Mouse (Mus musculus) forebrain, postnatal 0 days (tissue): Measurements from ENCODE around the gene Cmc1. TPM values are rescaled to one million over a fixed set of nuclear protein-coding genes. Genes with fewer than 3 reads are reported as not detected.

ENCODE experiments used
- ATAC-seq: fragments of 200-750 bp; cut with Nextera tagmentation; 2 replicates; pipeline ENCODE4 v1.8.0; 2017; ENCODE audit warnings: mild to moderate bottlenecking, moderate library complexity
- DNase-seq: peaks from one replicate; pipeline ENCODE4 v3.0.0-alpha.2; 2015
- H3K27ac ChIP-seq: fragments of 300-500 bp; sonication (generic); 2 replicates; pipeline ENCODE4 v1.5.1; 2014; ENCODE audit warnings: low read depth, mild to moderate bottlenecking, antibody characterized with exemption, low read length, moderate library complexity, mixed read lengths
- H3K27me3 ChIP-seq: fragments of 300-500 bp; sonication (generic); 2 replicates; pipeline ENCODE4 v1.6.1; 2014; ENCODE audit warnings: mild to moderate bottlenecking, low read length, mixed read lengths; ENCODE audit not compliant: insufficient read depth
- H3K36me3 ChIP-seq: fragments of 300-500 bp; sonication (generic); 2 replicates; pipeline ENCODE4 v1.6.1; 2014; ENCODE audit warnings: mild to moderate bottlenecking, moderate library complexity; ENCODE audit not compliant: insufficient read depth
- H3K4me1 ChIP-seq: fragments of 300-500 bp; sonication (generic); 2 replicates; pipeline ENCODE4 v1.6.1; 2014; ENCODE audit warnings: antibody characterized with exemption; ENCODE audit not compliant: insufficient read depth
- H3K4me2 ChIP-seq: fragments of 300-500 bp; sonication (generic); 2 replicates; pipeline ENCODE4 v1.6.1; 2014; ENCODE audit warnings: low read depth, mild to moderate bottlenecking, moderate library complexity
- H3K4me3 ChIP-seq: fragments of 300-500 bp; sonication (generic); 2 replicates; pipeline ENCODE4 v1.5.1; 2014; ENCODE audit warnings: low read depth, low read length, mixed read lengths
- H3K9ac ChIP-seq: fragments of 300-500 bp; sonication (generic); 2 replicates; pipeline ENCODE4 v1.6.1; 2014; ENCODE audit warnings: mild to moderate bottlenecking
- H3K9me3 ChIP-seq: fragments of 300-500 bp; sonication (generic); 2 replicates; pipeline ENCODE4 v1.6.1; 2016; ENCODE audit warnings: low read length
- CTCF ChIP-seq: sonication (generic); IDR thresholded peaks from 2 replicates; pipeline ENCODE4 v1.5.1; 2016; ENCODE audit warnings: antibody characterized with exemption, control low read depth, low read depth
- WGBS: fragments of 180-500 bp; shearing (Covaris S2); extraction: QIAGEN DNeasy Blood & Tissue Kit; methylation state at CpG from one replicate; pipeline ENCODE4 v1.1.7; 2014; 5-methylcytosine and 5-hydroxymethylcytosine counted together
- polyA plus RNA-seq: library from polyadenylated mRNA; unstranded; fragments of >200 nt; fragmentation: Nextera tagmentation; extraction: Ambion mirVana; gene quantifications from 2 replicates; pipeline ENCODE4 v1.2.1, GENCODE M21; 2015
- total RNA-seq: library from RNA; depleted of rRNA; stranded (reverse); fragments of >200 nt; gene quantifications from 2 replicates; pipeline ENCODE4 v1.2.3, GENCODE M21; 2014; rRNA removed

The Cmc1 gene
- total RNA-seq, result 6.8 and 8.5 TPM in 2 replicates
- 46.0 and 49.8 TPM in 2 replicates for polyA plus RNA-seq

DNA sequence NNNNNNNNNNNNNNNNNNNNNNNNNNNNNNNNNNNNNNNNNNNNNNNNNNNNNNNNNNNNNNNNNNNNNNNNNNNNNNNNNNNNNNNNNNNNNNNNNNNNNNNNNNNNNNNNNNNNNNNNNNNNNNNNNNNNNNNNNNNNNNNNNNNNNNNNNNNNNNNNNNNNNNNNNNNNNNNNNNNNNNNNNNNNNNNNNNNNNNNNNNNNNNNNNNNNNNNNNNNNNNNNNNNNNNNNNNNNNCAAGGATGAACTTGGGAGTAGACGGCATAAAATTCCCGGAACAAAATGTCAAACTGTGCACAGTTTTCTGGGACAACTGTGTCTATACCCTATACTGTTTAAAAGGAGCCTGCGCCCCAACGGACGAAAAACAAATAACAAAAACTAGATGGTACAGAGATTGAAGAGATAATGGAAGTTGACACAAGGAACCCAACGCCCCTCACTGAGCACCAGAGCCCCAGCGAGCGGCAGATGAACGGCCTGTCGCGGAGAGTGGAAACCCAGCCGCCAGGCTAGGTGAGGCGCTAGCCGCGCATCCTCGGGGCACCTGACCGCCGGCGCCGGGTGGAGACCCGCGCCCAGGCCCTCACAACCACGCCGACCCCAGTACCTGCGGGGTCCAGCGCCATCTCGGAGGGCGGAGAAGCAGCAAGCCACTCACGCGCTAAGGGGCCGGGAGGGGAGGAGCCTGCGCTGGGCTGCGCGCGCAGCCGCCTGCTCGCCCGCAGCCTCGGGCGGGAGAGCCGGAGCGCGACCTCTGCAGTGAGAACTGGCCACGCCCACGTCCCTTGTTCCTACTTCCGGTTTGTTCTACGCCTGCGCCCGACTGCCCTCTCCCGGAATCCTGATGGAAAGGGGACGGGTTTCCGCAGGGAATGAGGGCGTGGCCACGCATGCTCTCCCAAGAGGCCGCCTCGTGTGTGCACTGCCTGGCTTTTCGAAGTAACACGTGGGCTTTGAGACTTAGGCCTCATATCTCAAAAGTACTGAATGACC lies at the start of gene Cmc1:
Gene Cmc1, minus strand, starts transcription at position 771 of the 996 bp plus-strand sequence.
- DNase-seq, result peak; percentile 98
- Histone ChIP-seq H3K36me3 (no peaks in the 10 kb centered on the region), H3K4me3 (peak within 1 kb of the TSS; percentile 75), H3K9me3 (no peaks in the 10 kb centered on the region), H3K4me2 (peak within 1 kb of the TSS; percentile 64), H3K4me1 (no peaks in the 10 kb centered on the region), H3K27ac (peak within 1 kb of the TSS; percentile 67), H3K27me3 (no peaks in the 10 kb centered on the region), H3K9ac (peak within 1 kb of the TSS; percentile 76)
- ATAC-seq, result peak; percentile 97
- WGBS, result 2% methylated on average over 57 of the region's 58 CpGs
- no peak for TF ChIP-seq CTCF

- Histone ChIP-seq H3K27me3 (no peaks in the 10 kb centered on the region), H3K9me3 (no peaks in the 10 kb centered on the region), H3K36me3 (no peaks in the 10 kb centered on the region), H3K9ac (no peak overlapping the region), H3K4me2 (no peak overlapping the region), H3K4me3 (no peak overlapping the region), H3K27ac (no peak overlapping the region), H3K4me1 (no peaks in the 10 kb centered on the region)
- ATAC-seq (no peak), DNase-seq (no peak)
- no peak for TF ChIP-seq CTCF
- 96% methylated on average over 1 of the region's 1 CpGs for WGBS
Observed at GRCm38 (mm10) chr9:118198557-118198956, 48.6 kb upstream of the Cmc1 start.

DNA sequence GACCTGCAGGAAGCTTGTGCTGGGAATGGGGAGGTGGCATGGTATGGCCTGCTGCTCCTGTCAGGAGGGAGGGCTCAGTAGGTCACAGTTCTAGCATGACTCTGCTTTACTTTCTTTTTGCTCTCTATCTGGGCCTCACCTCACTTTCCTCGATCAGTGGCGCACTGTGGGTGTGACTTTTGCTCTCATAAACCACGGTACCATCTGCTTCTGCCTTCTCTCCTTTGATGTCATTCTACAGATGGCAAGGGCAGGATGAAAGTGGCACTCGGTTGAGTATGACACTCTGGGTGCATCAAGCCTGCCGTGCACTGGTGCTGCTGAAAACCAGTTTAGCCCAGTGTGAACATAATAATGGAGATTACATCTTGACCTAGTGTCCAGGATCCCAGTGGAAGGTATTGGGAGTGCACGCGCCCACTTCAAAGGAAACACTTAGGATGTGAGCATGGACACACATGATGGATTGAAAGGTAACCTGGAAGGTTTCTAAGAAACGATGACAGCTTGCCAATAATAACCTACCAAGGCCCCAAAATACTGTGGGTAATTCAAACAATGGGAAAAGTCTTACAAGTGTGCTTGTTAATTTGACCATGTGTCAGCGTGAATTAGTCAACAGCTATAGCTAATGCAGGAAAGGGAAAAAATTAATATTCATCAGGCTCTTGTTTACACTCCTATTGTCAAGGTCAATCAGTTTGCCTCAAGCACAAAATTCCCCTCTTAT lies 46.8 kb upstream of the Cmc1 start:
- H3K4me2 ChIP-seq, result no peak overlapping the region
- no peaks in the 10 kb centered on the region for H3K36me3 ChIP-seq
- TF ChIP-seq CTCF, result no peak
- H3K9ac ChIP-seq, result no peak overlapping the region
- no peaks in the 10 kb centered on the region for H3K4me1 ChIP-seq
- no peaks in the 10 kb centered on the region for H3K9me3 ChIP-seq
- H3K4me3 ChIP-seq, result no peak overlapping the region
- H3K27me3 ChIP-seq, result no peaks in the 10 kb centered on the region
- no peak for ATAC-seq
- 58% methylated on average over 9 of the region's 9 CpGs for WGBS
- no peak overlapping the region for H3K27ac ChIP-seq
- DNase-seq, result no peak

DNA sequence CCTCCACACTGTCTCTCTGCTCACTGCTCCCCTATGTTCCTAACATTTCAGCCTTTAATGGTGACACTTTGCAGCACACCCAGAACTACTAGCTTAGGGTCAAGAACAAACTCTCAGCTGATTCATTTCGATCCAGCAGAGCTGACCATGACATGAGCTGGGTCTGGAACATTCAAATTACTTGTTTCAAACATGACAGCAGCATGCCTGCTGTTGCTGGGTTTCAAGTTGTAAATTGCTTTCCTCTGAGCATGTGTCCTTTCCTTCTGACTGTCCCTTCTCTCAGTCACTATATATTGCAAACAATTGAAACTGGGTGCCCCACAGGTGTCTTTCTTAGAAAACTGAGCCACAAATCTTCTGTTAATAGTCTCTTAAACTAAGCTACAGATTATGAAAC lies 43.3 kb upstream of the Cmc1 start:
- H3K4me3 ChIP-seq, result no peak overlapping the region
- TF ChIP-seq CTCF, result no peak
- DNase-seq, result no peak
- H3K27ac ChIP-seq, result no peak overlapping the region
- H3K9ac ChIP-seq, result no peak overlapping the region
- no peaks in the 10 kb centered on the region for H3K27me3 ChIP-seq
- no peak for ATAC-seq
- 95% methylated on average over 1 of the region's 1 CpGs for WGBS
- no peaks in the 10 kb centered on the region for H3K9me3 ChIP-seq
- H3K4me1 ChIP-seq, result no peaks in the 10 kb centered on the region
- H3K4me2 ChIP-seq, result no peak overlapping the region
- no peaks in the 10 kb centered on the region for H3K36me3 ChIP-seq

GRCm38 (mm10) chr9:118191276-118191675 lies 41.3 kb upstream of the Cmc1 start:
- no peak overlapping the region for H3K4me2 ChIP-seq
- H3K4me1 ChIP-seq, result no peaks in the 10 kb centered on the region
- no peak for TF ChIP-seq CTCF
- ATAC-seq (no peak), DNase-seq (no peak)
- WGBS, result 86% methylated on average over 10 of the region's 10 CpGs
- no peak overlapping the region for H3K4me3 ChIP-seq
- H3K27ac ChIP-seq, result no peak overlapping the region
- H3K9ac ChIP-seq, result no peak overlapping the region
- no peaks in the 10 kb centered on the region for H3K27me3 ChIP-seq
- H3K9me3 ChIP-seq, result no peaks in the 10 kb centered on the region
- H3K36me3 ChIP-seq, result no peaks in the 10 kb centered on the region

DNA sequence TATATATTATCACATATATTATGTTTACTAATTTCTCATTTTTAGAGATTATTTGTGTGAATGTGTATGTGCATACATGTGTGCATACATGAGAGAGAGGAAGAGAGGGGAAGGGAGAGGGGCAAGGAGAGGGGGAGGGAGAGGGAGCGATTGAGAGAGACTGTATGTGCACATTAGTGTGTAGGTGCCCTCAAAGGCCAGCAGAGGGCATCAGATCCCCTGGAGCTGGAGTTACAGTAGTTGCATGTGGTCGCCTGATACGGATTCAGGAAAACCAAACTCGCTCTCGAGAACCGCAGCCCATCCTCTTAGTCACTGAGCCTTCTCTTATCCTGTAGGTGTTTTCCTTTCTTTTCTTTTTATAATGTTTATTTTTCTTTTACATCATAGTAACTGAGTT lies 38.4 kb upstream of the Cmc1 start:
- H3K4me3 ChIP-seq, result no peak overlapping the region
- no peak overlapping the region for H3K4me2 ChIP-seq
- WGBS, result 97% methylated on average over 6 of the region's 6 CpGs
- H3K9ac ChIP-seq, result no peak overlapping the region
- ATAC-seq, result no peak
- H3K36me3 ChIP-seq, result no peaks in the 10 kb centered on the region
- no peaks in the 10 kb centered on the region for H3K9me3 ChIP-seq
- no peak overlapping the region for H3K27ac ChIP-seq
- H3K27me3 ChIP-seq, result no peaks in the 10 kb centered on the region
- H3K4me1 ChIP-seq, result no peaks in the 10 kb centered on the region
- DNase-seq, result no peak
- peak; percentile 30; the same call in 1 of the 2 replicates for TF ChIP-seq CTCF

- Histone ChIP-seq H3K4me2 (no peak overlapping the region), H3K27ac (no peak overlapping the region), H3K4me3 (no peak overlapping the region), H3K9me3 (no peaks in the 10 kb centered on the region), H3K36me3 (no peaks in the 10 kb centered on the region), H3K9ac (no peak overlapping the region), H3K27me3 (no peaks in the 10 kb centered on the region), H3K4me1 (no peaks in the 10 kb centered on the region)
- ATAC-seq, result no peak
- no peak for TF ChIP-seq CTCF
- DNase-seq, result peak; percentile 25
- WGBS, result 17% methylated on average over 7 of the region's 7 CpGs
Observed at GRCm38 (mm10) chr9:118187420-118187819, 37.4 kb upstream of the Cmc1 start.
